Mouse (Mus musculus) liver, embryonic 14.5 days (tissue): ENCODE data around the gene Spa17. TPM values are rescaled to one million over a fixed set of nuclear protein-coding genes. Genes with fewer than 3 reads are reported as not detected.
A peak's percentile ranks its signal among the peaks of the same experiment; 100 is the strongest.

Source experiments
- ATAC-seq: fragments of 200-750 bp; cut with Nextera tagmentation; 2 replicates; pipeline ENCODE4 v1.8.0; 2017; ENCODE audit warnings: moderate number of reproducible peaks, mild to moderate bottlenecking, moderate library complexity; ENCODE audit not compliant: insufficient read depth
- DNase-seq, 3 experiments: peaks; one replicate each; pipeline ENCODE4 v3.0.0-alpha.2; 2012 to 2013; ENCODE audit warnings: low read depth in 3 of 3, low spot score in 3 of 3
- H3K27ac ChIP-seq: fragments of 300-500 bp; sonication (generic); 2 replicates; pipeline ENCODE4 v1.5.1; 2014; ENCODE audit warnings: moderate library complexity, mild to moderate bottlenecking, control low read depth, inconsistent platforms
- H3K27me3 ChIP-seq: fragments of 300-500 bp; sonication (generic); 2 replicates; pipeline ENCODE4 v1.6.1; 2014; ENCODE audit warnings: mild to moderate bottlenecking, low read length, moderate library complexity; ENCODE audit not compliant: control insufficient read depth, insufficient read depth
- H3K36me3 ChIP-seq: fragments of 300-500 bp; sonication (generic); replicated peaks from 2 replicates; pipeline ENCODE4 v1.6.1; 2014; ENCODE audit warnings: low read depth; ENCODE audit not compliant: control insufficient read depth, insufficient read depth
- H3K4me1 ChIP-seq, 2 experiments: fragments of 200-500 bp in 1 of 2; fragments of 300-500 bp in 1 of 2; sonication (generic) in 1 of 2; replicated peaks; 2 replicates each; pipeline ENCODE4 v1.6.1; 2012 to 2014; ENCODE audit warnings: antibody characterized with exemption in 1 of 2, inconsistent platforms in 1 of 2, low read length in 1 of 2; ENCODE audit not compliant: control insufficient read depth in 2 of 2, insufficient read depth in 2 of 2
- H3K4me2 ChIP-seq: fragments of 300-500 bp; sonication (generic); 2 replicates; pipeline ENCODE4 v1.6.1; 2014; ENCODE audit warnings: low read depth, mild to moderate bottlenecking, control low read depth, moderate library complexity
- H3K4me3 ChIP-seq, 2 experiments: fragments of 200-500 bp in 1 of 2; fragments of 300-500 bp in 1 of 2; sonication (generic) in 1 of 2; 2 replicates each; pipeline ENCODE4 v1.5.1; 2012 to 2014; ENCODE audit warnings: low read depth in 2 of 2, low read length in 2 of 2, mild to moderate bottlenecking in 2 of 2, control low read depth in 1 of 2, inconsistent platforms in 1 of 2, moderate library complexity in 1 of 2; ENCODE audit not compliant: insufficient read depth in 1 of 2
- H3K9ac ChIP-seq: fragments of 300-500 bp; sonication (generic); replicated peaks from 2 replicates; pipeline ENCODE4 v1.6.1; 2014; ENCODE audit warnings: mild to moderate bottlenecking, control low read depth, moderate library complexity
- H3K9me3 ChIP-seq: fragments of 300-500 bp; sonication (generic); 2 replicates; pipeline ENCODE4 v1.6.1; 2016; ENCODE audit warnings: low read length, mixed read lengths; ENCODE audit not compliant: control insufficient read depth
- CTCF ChIP-seq: IDR thresholded peaks from 2 replicates; pipeline ENCODE4 v1.5.1; 2016; ENCODE audit warnings: antibody characterized with exemption, low read depth, control low read depth
- EP300 ChIP-seq: IDR thresholded peaks from 2 replicates; pipeline ENCODE4 v1.6.1; 2016; ENCODE audit warnings: antibody characterized with exemption, low read depth
- WGBS: fragments of 180-500 bp; shearing (Covaris S2); extraction: QIAGEN DNeasy Blood & Tissue Kit; methylation state at CpG from one replicate; pipeline ENCODE4 v1.1.7; 2014; ENCODE audit not compliant: insufficient replicate concordance; 5-methylcytosine and 5-hydroxymethylcytosine counted together
- polyA plus RNA-seq, 2 experiments: library from polyadenylated mRNA; depleted of rRNA in 1 of 2; stranded (reverse) in 1 of 2; unstranded in 1 of 2; fragments of >200 nt; fragmentation: Nextera tagmentation in 1 of 2; extraction: Ambion mirVana in 1 of 2; gene quantifications; 2 replicates each; pipeline versions ENCODE4 v1.2.1 to v1.2.3; 2012 to 2014

Gene Spa17
- polyA plus RNA-seq, 2 experiments: 1.3 to 2.6 TPM

DNA sequence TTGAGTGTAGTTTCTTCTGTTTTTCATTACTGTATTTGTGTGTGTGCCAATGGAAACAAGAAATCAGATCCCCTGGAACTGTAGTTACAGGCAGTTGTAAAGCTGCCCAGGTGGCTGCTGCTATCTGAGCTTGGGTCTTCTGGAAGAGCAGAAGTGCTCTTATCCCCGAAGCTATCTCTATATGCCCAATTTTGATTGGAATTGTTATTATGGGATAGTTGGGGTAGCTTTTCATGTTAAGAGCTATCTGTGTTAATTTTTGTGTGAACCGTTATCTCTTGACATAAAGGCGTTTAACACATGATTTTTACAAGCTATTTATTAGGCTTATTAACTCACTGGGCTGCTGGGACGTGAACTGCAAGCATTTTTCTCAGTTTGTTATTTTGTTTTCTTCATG is 4.0 kb downstream of the Spa17 start:
- Histone ChIP-seq H3K9me3 (no peaks in the 10 kb centered on the region), H3K9ac (no peak overlapping the region), H3K4me3 (no peak overlapping the region), H3K27ac (no peak overlapping the region), H3K36me3 (no peaks in the 10 kb centered on the region), H3K4me2 (no peak overlapping the region), H3K4me1 (peaks cover 10 to 16% of the 10 kb centered on the region in 2 experiments), H3K27me3 (no peaks in the 10 kb centered on the region)
- no peak for ATAC-seq
- 58% methylated on average over 4 of the region's 4 CpGs for WGBS
- DNase-seq: no peak
- no peak for TF ChIP-seq CTCF
- TF ChIP-seq EP300: no peak

GRCm38 (mm10) chr9:37605089-37605488 is 8.4 kb downstream of the Spa17 start:
- TF ChIP-seq CTCF: no peak
- peak; percentile 30; the same call in 1 of the 2 replicates for TF ChIP-seq EP300
- WGBS: 20% methylated on average over 3 of the region's 3 CpGs
- H3K9ac ChIP-seq: no peak overlapping the region
- no peaks in the 10 kb centered on the region for H3K9me3 ChIP-seq
- no peak overlapping the region for H3K27ac ChIP-seq
- DNase-seq: no peak
- H3K4me1 ChIP-seq: peaks cover 12% of the 10 kb centered on the region in 2 experiments
- no peaks in the 10 kb centered on the region for H3K36me3 ChIP-seq
- H3K4me3 ChIP-seq: no peak overlapping the region
- H3K4me2 ChIP-seq: no peak overlapping the region
- H3K27me3 ChIP-seq: no peaks in the 10 kb centered on the region
- no peak for ATAC-seq

GRCm38 (mm10) chr9:37600538-37601205 is 12.8 kb downstream of the Spa17 start:
- H3K36me3 ChIP-seq: no peaks in the 10 kb centered on the region
- H3K9ac ChIP-seq: no peak overlapping the region
- TF ChIP-seq CTCF (peak; percentile 40; the same call in 1 of the 2 replicates), EP300 (peak; percentile 29; the same call in 1 of the 2 replicates)
- H3K4me3 ChIP-seq: no peak overlapping the region
- ATAC-seq (peak; percentile 96), DNase-seq (peak; percentile 38 to 43 (median 41))
- no peak overlapping the region for H3K27ac ChIP-seq
- H3K4me1 ChIP-seq: peaks cover 17 to 18% of the 10 kb centered on the region in 2 experiments
- H3K27me3 ChIP-seq: no peaks in the 10 kb centered on the region
- no peaks in the 10 kb centered on the region for H3K9me3 ChIP-seq
- H3K4me2 ChIP-seq: peak overlapping the region; percentile 3; the same call in 1 of the 2 replicates
- 20% methylated on average over 2 of the region's 2 CpGs for WGBS

- Histone ChIP-seq H3K27me3 (no peaks in the 10 kb centered on the region), H3K4me1 (peaks cover 14 to 15% of the 10 kb centered on the region in 2 experiments), H3K36me3 (no peaks in the 10 kb centered on the region), H3K9me3 (no peaks in the 10 kb centered on the region), H3K27ac (no peak overlapping the region), H3K4me2 (no peak overlapping the region), H3K4me3 (no peak overlapping the region), H3K9ac (no peak overlapping the region)
- DNase-seq (no peak), ATAC-seq (no peak)
- TF ChIP-seq EP300: no peak
- TF ChIP-seq CTCF: no peak
- WGBS: 65% methylated on average over 2 of the region's 2 CpGs
Observed at GRCm38 (mm10) chr9:37598637-37599036, 14.9 kb downstream of the Spa17 start.

DNA sequence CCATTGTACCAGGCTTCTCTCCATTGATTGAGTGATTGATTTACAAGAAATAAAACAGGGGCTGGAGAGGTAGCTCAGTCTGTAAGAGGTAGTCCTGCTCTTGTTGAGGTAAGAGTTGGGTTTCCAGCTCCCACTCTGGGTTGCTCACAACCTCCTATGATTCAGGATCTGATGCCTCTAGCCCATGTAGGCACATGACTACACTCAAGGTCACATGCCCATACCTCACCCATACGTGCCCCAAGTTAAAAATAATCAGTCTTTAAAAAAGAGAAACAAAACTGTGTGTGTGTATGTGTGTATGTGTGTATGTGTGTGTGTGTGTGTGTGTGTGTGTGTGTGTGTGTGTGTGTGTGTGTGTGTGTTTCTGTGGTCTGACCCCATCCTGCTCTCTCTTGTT is 18.0 kb downstream of the Spa17 start:
- Histone ChIP-seq H3K9me3 (no peaks in the 10 kb centered on the region), H3K4me3 (no peak overlapping the region), H3K4me1 (peaks cover 9 to 14% of the 10 kb centered on the region in 2 experiments), H3K9ac (no peak overlapping the region), H3K36me3 (no peaks in the 10 kb centered on the region), H3K27ac (no peak overlapping the region), H3K4me2 (no peak overlapping the region), H3K27me3 (no peaks in the 10 kb centered on the region)
- TF ChIP-seq CTCF: no peak
- TF ChIP-seq EP300: no peak
- DNase-seq: no peak
- ATAC-seq: no peak
- WGBS: 41% methylated on average over 1 of the region's 1 CpGs
